Mouse (Mus musculus) layer of hippocampus, adult 11-12 months (tissue): ENCODE data around the gene Vmn2r39.
"Not testable (repeated sequence)": the region's sequence is repeated elsewhere in the genome, so short reads cannot be mapped to it uniquely, and the experiment has no call there.

Experiments
- DNase-seq: peaks from one replicate; pipeline ENCODE4 v3.0.0; 2022; ENCODE audit warnings: low spot score

The Vmn2r39 gene

DNA sequence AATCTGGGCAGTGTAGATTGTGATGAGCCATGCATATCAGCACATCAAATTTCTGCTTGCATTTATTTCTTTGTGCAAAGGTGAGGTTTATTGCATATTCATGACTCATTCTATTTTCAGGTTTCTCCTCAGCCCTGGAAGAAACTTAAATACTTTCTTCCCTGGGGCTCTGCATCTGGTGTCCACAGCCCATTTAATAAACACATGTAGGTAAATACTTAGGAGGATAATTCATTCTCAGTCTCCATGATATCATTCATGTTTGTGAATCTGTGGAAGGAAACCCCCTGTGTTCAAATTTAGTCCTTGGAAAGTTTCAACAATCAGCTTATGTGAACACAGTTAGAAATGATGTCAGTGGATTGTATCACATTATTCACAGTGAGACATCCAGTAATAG, at the start of gene Vmn2r39:
Gene Vmn2r39, minus strand, starts transcription at position 101 of the 400 bp plus-strand sequence.
- not testable (repeated sequence) for DNase-seq

DNA sequence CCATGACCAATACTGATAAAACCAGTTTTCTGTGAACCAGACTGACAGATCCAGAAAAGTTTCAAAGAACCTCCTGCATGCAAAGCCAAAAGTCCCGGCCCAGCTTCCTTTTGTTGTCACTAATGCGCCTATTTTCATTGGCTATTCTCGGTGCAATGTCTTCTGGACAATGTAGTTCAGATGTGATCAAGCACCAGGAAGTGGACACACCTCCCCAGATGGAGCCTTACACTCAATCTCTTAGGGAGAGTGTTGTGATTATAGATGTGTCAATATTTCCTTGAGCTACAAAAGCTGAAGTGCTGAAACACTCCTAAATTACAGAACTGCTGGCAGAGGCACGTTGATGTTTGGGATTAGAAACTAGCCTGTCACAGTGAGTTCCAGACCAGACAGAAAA, 34.8 kb upstream of the Vmn2r39 start:
- DNase-seq = not testable (repeated sequence)
